Mouse (Mus musculus): ENCODE results near the gene Lce6a.

GRCm38 (mm10) chr3:92609804-92610203 lies 11.7 kb downstream of the Lce6a start:
- no peak for TF ChIP-seq CTCF (IDR thresholded peaks at IDR 0.05)
- TF ChIP-seq EP300 (IDR thresholded peaks at IDR 0.05) = no peak
